Mouse (Mus musculus): ENCODE data around the gene Arl11. TPM values are rescaled to one million over a fixed set of nuclear protein-coding genes. Genes with fewer than 3 reads are reported as not detected.

Gene Arl11
- polyA plus RNA-seq, 1 experiment = not detected

DNA sequence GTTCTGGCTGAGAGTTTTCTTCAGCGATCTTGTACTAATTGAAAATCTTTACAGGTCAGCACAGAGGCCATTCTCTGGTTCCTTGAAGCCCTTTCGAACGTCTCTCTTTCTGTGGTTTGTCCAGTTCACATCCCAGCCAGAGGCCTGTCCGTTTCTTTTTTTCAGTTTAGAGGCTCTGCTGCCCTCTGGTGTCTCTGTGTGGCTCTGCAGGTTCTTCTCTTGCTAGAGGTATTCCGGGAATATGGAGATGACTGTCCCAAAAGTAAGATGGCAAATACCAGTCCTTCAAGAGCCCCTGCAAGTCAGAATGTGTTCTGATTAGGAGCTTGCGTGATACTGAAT is 14.8 kb upstream of the Arl11 start:
- Histone ChIP-seq H3K4me2 (ENCODE audit: low read depth) (peak overlapping the region; percentile 38), H3K79me2 (ENCODE audit: control insufficient read depth, insufficient read depth) (no peaks in the 10 kb centered on the region), H3ac (ENCODE audit: control insufficient read depth, insufficient read length) (no peak overlapping the region), H3K4me3 (no peak overlapping the region), H3K36me3 (ENCODE audit: control insufficient read depth, insufficient read depth) (no peaks in the 10 kb centered on the region), H3K27me3 (ENCODE audit: control insufficient read depth, insufficient read depth, insufficient read length) (peaks cover 6% of the 10 kb centered on the region)
- TF ChIP-seq SRF (IDR thresholded peaks at IDR 0.05; ENCODE audit: control insufficient read depth, insufficient read length, low read depth) (no peak), MYOD1 (IDR thresholded peaks at IDR 0.05; ENCODE audit: control insufficient read depth in 1 of 3, insufficient read length in 2 of 3, low read depth in 2 of 3) (no peak), REST (IDR thresholded peaks at IDR 0.05; ENCODE audit: insufficient read depth, insufficient read length) (no peak), POLR2AphosphoS2 (IDR thresholded peaks at IDR 0.05; ENCODE audit: insufficient read length, low read depth) (no peak), TCF3 (IDR thresholded peaks at IDR 0.05; ENCODE audit: insufficient read length, low read depth) (no peak)

- H3ac ChIP-seq (ENCODE audit: control insufficient read depth, insufficient read length) = no peak overlapping the region
- TF ChIP-seq MYOG (IDR thresholded peaks at IDR 0.05; ENCODE audit: control insufficient read depth in 1 of 3, insufficient read depth in 1 of 3, insufficient read length in 2 of 3, low read depth in 2 of 3) = peak in 1 of 3 experiments; percentile 46
- no peak for TF ChIP-seq CEBPB (IDR thresholded peaks at IDR 0.05; ENCODE audit: insufficient read depth, poor library complexity, severe bottlenecking)
- TF ChIP-seq MYOD1 (IDR thresholded peaks at IDR 0.05; ENCODE audit: control insufficient read depth in 1 of 3, insufficient read length in 2 of 3, low read depth in 2 of 3) = peak; percentile 0 to 96 (median 85)
- no peak for TF ChIP-seq POLR2A (IDR thresholded peaks at IDR 0.05; ENCODE audit: insufficient read length, low read depth)
- H3K4me2 ChIP-seq (ENCODE audit: low read depth) = no peak overlapping the region
- peaks cover 6% of the 10 kb centered on the region for H3K27me3 ChIP-seq (ENCODE audit: control insufficient read depth, insufficient read depth, insufficient read length)
- H3K79me2 ChIP-seq (ENCODE audit: control insufficient read depth, insufficient read depth) = no peaks in the 10 kb centered on the region
- no peak overlapping the region for H3K4me3 ChIP-seq
- H3K36me3 ChIP-seq (ENCODE audit: control insufficient read depth, insufficient read depth) = no peaks in the 10 kb centered on the region
Measured at GRCm38 (mm10) chr14:61299810-61300209, 9.7 kb upstream of the Arl11 start.

- Histone ChIP-seq H3K27me3 (ENCODE audit: control insufficient read depth, insufficient read depth, insufficient read length) (peaks cover 6% of the 10 kb centered on the region), H3K4me3 (no peak overlapping the region), H3ac (ENCODE audit: control insufficient read depth, insufficient read length) (no peak overlapping the region), H3K79me2 (ENCODE audit: control insufficient read depth, insufficient read depth) (no peaks in the 10 kb centered on the region), H3K4me2 (ENCODE audit: low read depth) (no peak overlapping the region), H3K36me3 (ENCODE audit: control insufficient read depth, insufficient read depth) (no peaks in the 10 kb centered on the region)
- TF ChIP-seq REST (IDR thresholded peaks at IDR 0.05; ENCODE audit: insufficient read depth, insufficient read length) = no peak
- TF ChIP-seq TCF3 (IDR thresholded peaks at IDR 0.05; ENCODE audit: insufficient read length, low read depth) = no peak
- no peak for TF ChIP-seq CEBPB (IDR thresholded peaks at IDR 0.05; ENCODE audit: insufficient read depth, poor library complexity, severe bottlenecking)
- TF ChIP-seq POLR2AphosphoS2 (IDR thresholded peaks at IDR 0.05; ENCODE audit: insufficient read length, low read depth) = no peak
- no peak for TF ChIP-seq USF1 (IDR thresholded peaks at IDR 0.05; ENCODE audit: low read depth)
- TF ChIP-seq MAX (IDR thresholded peaks at IDR 0.05; ENCODE audit: low read depth) = no peak
- TF ChIP-seq E2F4 (IDR thresholded peaks at IDR 0.05; ENCODE audit: insufficient read depth) = no peak
- TF ChIP-seq MYOD1 (IDR thresholded peaks at IDR 0.05; ENCODE audit: control insufficient read depth in 1 of 3, insufficient read length in 2 of 3, low read depth in 2 of 3) = no peak
- no peak for TF ChIP-seq SRF (IDR thresholded peaks at IDR 0.05; ENCODE audit: control insufficient read depth, insufficient read length, low read depth)
- TF ChIP-seq POLR2A (IDR thresholded peaks at IDR 0.05; ENCODE audit: insufficient read length, low read depth) = no peak
- no peak for TF ChIP-seq TCF12 (IDR thresholded peaks at IDR 0.05; ENCODE audit: insufficient read depth, poor library complexity, severe bottlenecking)
- no peak for TF ChIP-seq MYOG (IDR thresholded peaks at IDR 0.05; ENCODE audit: control insufficient read depth in 1 of 3, insufficient read depth in 1 of 3, insufficient read length in 2 of 3, low read depth in 2 of 3)
Measured at GRCm38 (mm10) chr14:61301323-61301722, 8.2 kb upstream of the Arl11 start.

- Histone ChIP-seq H3K4me3 (no peak overlapping the region), H3K27me3 (ENCODE audit: control insufficient read depth, insufficient read depth, insufficient read length) (no peaks in the 10 kb centered on the region), H3K36me3 (ENCODE audit: control insufficient read depth, insufficient read depth) (no peaks in the 10 kb centered on the region), H3ac (ENCODE audit: control insufficient read depth, insufficient read length) (no peak overlapping the region), H3K4me2 (ENCODE audit: low read depth) (no peak overlapping the region), H3K79me2 (ENCODE audit: control insufficient read depth, insufficient read depth) (no peaks in the 10 kb centered on the region)
- TF ChIP-seq REST (IDR thresholded peaks at IDR 0.05; ENCODE audit: insufficient read depth, insufficient read length) (no peak), TCF3 (IDR thresholded peaks at IDR 0.05; ENCODE audit: insufficient read length, low read depth) (no peak), POLR2A (IDR thresholded peaks at IDR 0.05; ENCODE audit: insufficient read length, low read depth) (no peak), MYOD1 (IDR thresholded peaks at IDR 0.05; ENCODE audit: control insufficient read depth in 1 of 3, insufficient read length in 2 of 3, low read depth in 2 of 3) (no peak), TCF12 (IDR thresholded peaks at IDR 0.05; ENCODE audit: insufficient read depth, poor library complexity, severe bottlenecking) (no peak), USF1 (IDR thresholded peaks at IDR 0.05; ENCODE audit: low read depth) (no peak), POLR2AphosphoS2 (IDR thresholded peaks at IDR 0.05; ENCODE audit: insufficient read length, low read depth) (no peak), MAX (IDR thresholded peaks at IDR 0.05; ENCODE audit: low read depth) (no peak), E2F4 (IDR thresholded peaks at IDR 0.05; ENCODE audit: insufficient read depth) (no peak), MYOG (IDR thresholded peaks at IDR 0.05; ENCODE audit: control insufficient read depth in 1 of 3, insufficient read depth in 1 of 3, insufficient read length in 2 of 3, low read depth in 2 of 3) (no peak), CEBPB (IDR thresholded peaks at IDR 0.05; ENCODE audit: insufficient read depth, poor library complexity, severe bottlenecking) (no peak)
Measured at GRCm38 (mm10) chr14:61302428-61302827, 7.1 kb upstream of the Arl11 start.

DNA sequence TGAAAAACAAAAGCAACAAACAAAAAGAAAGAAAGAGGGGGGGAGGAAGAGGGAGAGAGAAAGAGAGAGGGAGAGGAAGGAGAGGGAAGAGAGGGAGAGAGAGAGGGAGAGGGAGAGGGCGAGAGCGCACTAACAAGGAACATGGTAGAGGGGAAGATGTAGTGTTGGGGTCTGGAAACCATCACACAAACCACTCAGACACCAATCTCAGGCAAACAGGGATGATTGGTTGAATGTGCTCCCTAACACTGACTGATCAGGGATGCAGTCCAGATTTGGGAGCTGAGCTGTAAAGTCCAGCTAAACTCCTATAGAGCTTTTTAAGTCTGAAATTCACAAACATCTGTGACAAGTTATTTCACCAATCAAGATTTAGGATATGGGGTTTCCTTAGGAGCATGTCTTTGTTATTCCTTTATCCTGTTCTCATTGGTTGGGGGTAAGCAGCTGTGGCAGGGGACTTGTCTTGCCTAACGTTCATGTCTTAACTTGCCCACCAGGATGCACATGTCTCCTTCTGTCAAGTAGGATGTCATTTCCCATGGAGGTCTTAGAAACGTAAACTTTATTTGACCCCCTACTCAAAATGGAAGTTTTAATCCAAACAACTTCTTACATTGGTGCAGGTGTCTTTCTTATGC is 5.5 kb upstream of the Arl11 start:
- no peak for TF ChIP-seq MAX (IDR thresholded peaks at IDR 0.05; ENCODE audit: low read depth)
- TF ChIP-seq POLR2AphosphoS2 (IDR thresholded peaks at IDR 0.05; ENCODE audit: insufficient read length, low read depth) = no peak
- no peak for TF ChIP-seq POLR2A (IDR thresholded peaks at IDR 0.05; ENCODE audit: insufficient read length, low read depth)
- TF ChIP-seq MYOG (IDR thresholded peaks at IDR 0.05; ENCODE audit: control insufficient read depth in 1 of 3, insufficient read depth in 1 of 3, insufficient read length in 2 of 3, low read depth in 2 of 3) = no peak
- no peak for TF ChIP-seq USF1 (IDR thresholded peaks at IDR 0.05; ENCODE audit: low read depth)
- no peak for TF ChIP-seq CEBPB (IDR thresholded peaks at IDR 0.05; ENCODE audit: insufficient read depth, poor library complexity, severe bottlenecking)
- TF ChIP-seq TCF3 (IDR thresholded peaks at IDR 0.05; ENCODE audit: insufficient read length, low read depth) = no peak
- TF ChIP-seq TCF12 (IDR thresholded peaks at IDR 0.05; ENCODE audit: insufficient read depth, poor library complexity, severe bottlenecking) = no peak
- TF ChIP-seq MYOD1 (IDR thresholded peaks at IDR 0.05; ENCODE audit: control insufficient read depth in 1 of 3, insufficient read length in 2 of 3, low read depth in 2 of 3) = no peak
- no peak for TF ChIP-seq REST (IDR thresholded peaks at IDR 0.05; ENCODE audit: insufficient read depth, insufficient read length)
- TF ChIP-seq E2F4 (IDR thresholded peaks at IDR 0.05; ENCODE audit: insufficient read depth) = no peak
- TF ChIP-seq SRF (IDR thresholded peaks at IDR 0.05; ENCODE audit: control insufficient read depth, insufficient read length, low read depth) = no peak
- Histone ChIP-seq H3K79me2 (ENCODE audit: control insufficient read depth, insufficient read depth) (no peaks in the 10 kb centered on the region), H3K36me3 (ENCODE audit: control insufficient read depth, insufficient read depth) (no peaks in the 10 kb centered on the region), H3K4me3 (no peak overlapping the region), H3ac (ENCODE audit: control insufficient read depth, insufficient read length) (no peak overlapping the region), H3K4me2 (ENCODE audit: low read depth) (no peak overlapping the region), H3K27me3 (ENCODE audit: control insufficient read depth, insufficient read depth, insufficient read length) (no peaks in the 10 kb centered on the region)
